Mouse (Mus musculus) monocyte, adult 2 months (primary cell): ENCODE measurements around the gene Hoxb5.

Experiments used
- DNase-seq, 2 experiments: peaks; one replicate each; pipeline ENCODE4 v3.0.0; 2022; ENCODE audit warnings: low spot score in 2 of 2, low read depth in 1 of 2

The Hoxb5 gene

GRCm38 (mm10) chr11:96271541-96272011 lies 31.6 kb upstream of the Hoxb5 start:
- no peak for DNase-seq

- DNase-seq, result no peak
These were observed 30.9 kb upstream of the Hoxb5 start for GRCm38 (mm10) chr11:96272024-96272921.

- no peak for DNase-seq
These were observed 28.7 kb upstream of the Hoxb5 start for GRCm38 (mm10) chr11:96274428-96274827.

- no peak for DNase-seq
These were observed 27.2 kb upstream of the Hoxb5 start for GRCm38 (mm10) chr11:96275896-96276295.

GRCm38 (mm10) chr11:96277151-96278044 lies 25.7 kb upstream of the Hoxb5 start:
- DNase-seq, result no peak

- DNase-seq, result no peak
These were observed 24.8 kb upstream of the Hoxb5 start for GRCm38 (mm10) chr11:96278324-96278723.

- peak in 1 of 2 experiments; percentile 56 for DNase-seq
These were observed 24.4 kb upstream of the Hoxb5 start for GRCm38 (mm10) chr11:96278773-96279172.

GRCm38 (mm10) chr11:96279421-96280233 lies 23.5 kb upstream of the Hoxb5 start:
- DNase-seq, result no peak

- no peak for DNase-seq
These were observed 22.4 kb upstream of the Hoxb5 start for GRCm38 (mm10) chr11:96280399-96281378.

- DNase-seq, result no peak
These were observed 21.7 kb upstream of the Hoxb5 start for GRCm38 (mm10) chr11:96281396-96281795.

- no peak for DNase-seq
These were observed 21.1 kb upstream of the Hoxb5 start, which contains the start of gene Hoxb8 for GRCm38 (mm10) chr11:96281855-96282570. Gene Hoxb8, plus strand, starts transcription at chr11:96281905.

GRCm38 (mm10) chr11:96282795-96283430 lies 20.2 kb upstream of the Hoxb5 start:
- no peak for DNase-seq

- DNase-seq, result no peak
These were observed 18.9 kb upstream of the Hoxb5 start for GRCm38 (mm10) chr11:96284041-96284749.

GRCm38 (mm10) chr11:96284774-96285734 lies 18.1 kb upstream of the Hoxb5 start:
- DNase-seq, result no peak

GRCm38 (mm10) chr11:96285771-96286738 lies 17.1 kb upstream of the Hoxb5 start, which contains the start of gene Hoxb7:
Gene Hoxb7, plus strand, starts transcription at chr11:96286623.
- DNase-seq, result no peak
